Comparison of ENCODE assay signal across 8 mouse cellular contexts in the genomic region with DNA sequence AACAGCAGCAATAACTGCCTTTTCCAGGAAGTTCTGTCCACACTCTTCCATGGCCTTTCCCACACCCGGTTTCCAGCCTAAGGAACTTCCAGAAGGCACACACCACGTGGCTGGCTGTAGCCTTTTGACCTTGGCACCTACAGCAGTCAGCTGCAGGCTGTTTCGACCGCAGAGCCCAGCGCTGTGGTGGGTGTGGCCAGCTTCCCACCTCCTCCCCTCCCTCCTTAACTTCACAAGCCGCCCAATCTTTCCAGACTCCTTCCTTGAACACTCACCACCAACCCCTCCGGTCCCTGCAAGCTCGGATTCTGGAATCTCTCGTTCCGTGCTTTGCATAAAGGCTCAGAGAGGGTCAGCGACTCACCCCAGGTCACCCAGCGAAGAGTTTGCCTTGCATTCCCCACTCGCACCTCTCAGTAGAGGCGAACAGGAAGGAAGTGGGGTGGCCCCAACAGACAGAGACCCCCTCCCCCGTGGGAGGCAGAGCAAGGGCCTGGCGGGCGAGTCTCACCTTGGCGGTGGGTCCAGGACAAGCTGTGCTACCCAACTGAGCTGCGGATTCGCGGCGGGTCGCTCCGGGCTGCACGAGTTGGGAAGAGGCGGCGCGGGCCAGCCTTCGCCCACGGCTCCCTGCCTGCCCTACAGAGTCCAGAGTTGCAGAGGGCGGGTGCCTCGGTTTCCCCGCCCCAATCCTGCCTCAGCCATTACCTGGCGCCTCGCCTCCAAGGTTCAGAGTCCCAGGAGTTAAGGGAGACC. TPM values are rescaled to one million over a fixed set of nuclear protein-coding genes. Genes with fewer than 3 reads are reported as not detected.
A peak's percentile ranks its signal among the peaks of the same experiment; 100 is the strongest.
DNase-seq lines count a peak whose midpoint lies in the region; ATAC-seq lines count a peak whose summit lies in the region.

No protein-coding gene starts in this region.

- intact Hi-C loops in heart, postnatal 36 days (cut with DNase I) = no loop called here

- H3K4me2 ChIP-seq in embryonic facial prominence, embryonic 13.5 days = peak overlapping the region; percentile 79

- 1% methylated on average over 35 of the region's 35 CpGs for WGBS in embryonic facial prominence, embryonic 13.5 days

- DNase-seq in adrenal gland, adult 2 months = peak; percentile 69
- DNase-seq in adrenal gland, postnatal 4 days (ENCODE audit: low spot score in 2 of 2) = no peak
- DNase-seq in heart, postnatal 36 days = peak; percentile 26 to 36
- DNase-seq in kidney, postnatal 4 days = peak; percentile 59 to 71
- DNase-seq in spleen, postnatal 4 days (ENCODE audit: low spot score in 2 of 2) = peak; percentile 65 to 81
- no peak for DNase-seq in frontal cortex, postnatal 25 days (ENCODE audit: low spot score in 2 of 2)

- H3K36me3 ChIP-seq in embryonic facial prominence, embryonic 13.5 days = no peaks in the 10 kb centered on the region

- peak overlapping the region; percentile 44 for H3K4me3 ChIP-seq in embryonic facial prominence, embryonic 13.5 days

- peaks cover 31% of the 10 kb centered on the region for H3K27me3 ChIP-seq in embryonic facial prominence, embryonic 13.5 days

- H3K9ac ChIP-seq in embryonic facial prominence, embryonic 13.5 days = peak overlapping the region; percentile 68

- H3K27ac ChIP-seq in embryonic facial prominence, embryonic 13.5 days = no peak overlapping the region

- H3K4me1 ChIP-seq in embryonic facial prominence, embryonic 13.5 days = peaks cover 12% of the 10 kb centered on the region

- H3K9me3 ChIP-seq in embryonic facial prominence, embryonic 13.5 days = no peaks in the 10 kb centered on the region

- ATAC-seq in embryonic facial prominence, embryonic 13.5 days (ENCODE audit: insufficient number of reproducible peaks, insufficient read depth, low FRiP score, low TSS enrichment, low read depth) = 0 out of 2 replicates have a peak, but pooled peaks have one; percentile 38
- ATAC-seq in megakaryocyte progenitor cell, adult 5-6 weeks (replicated peaks; ENCODE audit: poor library complexity) = peak; percentile 51

RNA-seq across cellular contexts. Expression of a gene that starts 4.1 kb away (rescaled TPM):
- 10 to 100 TPM; 65.9 to 86.3 TPM for total RNA-seq in adrenal gland, adult 2 months (2021)
- polyA plus RNA-seq in adrenal gland, adult 2 months (2012; rRNA removed) = 93.2 and 189 TPM in 2 replicates
- 10 to 100 TPM; 12.9 to 13.0 TPM for total RNA-seq in adrenal gland, postnatal 4 days (2021)
- polyA plus RNA-seq in embryonic facial prominence, embryonic 13.5 days (2015; fragmentation: Nextera tagmentation; extraction: Ambion mirVana) = 9.2 and 10.7 TPM in 2 replicates
- 1 to 10 TPM; 1.6 to 2.3 TPM for total RNA-seq in heart, postnatal 36 days (2021)
- total RNA-seq in megakaryocyte progenitor cell, adult 5-6 weeks (2015) = 3.3 and 4.1 TPM in 2 replicates
- 2.9 and 5.3 TPM in 2 replicates for total RNA-seq in megakaryocyte progenitor cell, adult 5-6 weeks (2017)

RNA-seq across cellular contexts. Expression of a gene that starts 14.4 kb away (rescaled TPM):
- total RNA-seq in adrenal gland, adult 2 months (2021) = 10 to 100 TPM; 73.9 to 90.9 TPM
- polyA plus RNA-seq in adrenal gland, adult 2 months (2012; rRNA removed) = 157 and 159 TPM in 2 replicates
- total RNA-seq in adrenal gland, postnatal 4 days (2021) = 10 to 100 TPM; 74.2 to 78.4 TPM
- 175 and 194 TPM in 2 replicates for polyA plus RNA-seq in embryonic facial prominence, embryonic 13.5 days (2015; fragmentation: Nextera tagmentation; extraction: Ambion mirVana)
- total RNA-seq in heart, postnatal 36 days (2021) = 10 to 100 TPM; 37.1 to 37.8 TPM
- 106 and 124 TPM in 2 replicates for total RNA-seq in megakaryocyte progenitor cell, adult 5-6 weeks (2015)
- total RNA-seq in megakaryocyte progenitor cell, adult 5-6 weeks (2017) = 43.6 and 49.6 TPM in 2 replicates

RNA-seq across cellular contexts. Expression of a gene that starts 25.2 kb away (rescaled TPM):
- 10 to 100 TPM; 34.8 to 65.0 TPM for total RNA-seq in adrenal gland, adult 2 months (2021)
- polyA plus RNA-seq in adrenal gland, adult 2 months (2012; rRNA removed) = 75.3 and 79.6 TPM in 2 replicates
- total RNA-seq in adrenal gland, postnatal 4 days (2021) = 10 to 100 TPM; 55.8 to 62.3 TPM
- polyA plus RNA-seq in embryonic facial prominence, embryonic 13.5 days (2015; fragmentation: Nextera tagmentation; extraction: Ambion mirVana) = 71.9 and 75.9 TPM in 2 replicates
- total RNA-seq in heart, postnatal 36 days (2021) = 10 to 100 TPM; 48.3 to 52.6 TPM
- 21.8 and 25.4 TPM in 2 replicates for total RNA-seq in megakaryocyte progenitor cell, adult 5-6 weeks (2015)
- total RNA-seq in megakaryocyte progenitor cell, adult 5-6 weeks (2017) = 28.4 and 31.8 TPM in 2 replicates

RNA-seq across cellular contexts. Expression of a gene that starts 32.4 kb away (rescaled TPM):
- 1 to 10 TPM in 1 of 2 experiments, under 1 TPM in 1; 0.58 to 3.8 TPM for total RNA-seq in adrenal gland, adult 2 months (2021)
- polyA plus RNA-seq in adrenal gland, adult 2 months (2012; rRNA removed) = 1.1 and 1.8 TPM in 2 replicates
- total RNA-seq in adrenal gland, postnatal 4 days (2021) = 1 to 10 TPM in 1 of 2 experiments, under 1 TPM in 1; 0.81 to 1.6 TPM
- 0.76 and 3.6 TPM in 2 replicates for polyA plus RNA-seq in embryonic facial prominence, embryonic 13.5 days (2015; fragmentation: Nextera tagmentation; extraction: Ambion mirVana)
- 1 to 10 TPM; 7.3 to 8.8 TPM for total RNA-seq in heart, postnatal 36 days (2021)
- total RNA-seq in megakaryocyte progenitor cell, adult 5-6 weeks (2015) = not detected in 2 replicates
- total RNA-seq in megakaryocyte progenitor cell, adult 5-6 weeks (2017) = not detected in 2 replicates

RNA-seq across cellular contexts. Expression of a gene that starts 46.2 kb away (rescaled TPM):
- 10 to 100 TPM; 50.9 to 70.8 TPM for total RNA-seq in adrenal gland, adult 2 months (2021)
- polyA plus RNA-seq in adrenal gland, adult 2 months (2012; rRNA removed) = 52.6 and 65.2 TPM in 2 replicates
- total RNA-seq in adrenal gland, postnatal 4 days (2021) = 10 to 100 TPM; 37.4 to 39.2 TPM
- polyA plus RNA-seq in embryonic facial prominence, embryonic 13.5 days (2015; fragmentation: Nextera tagmentation; extraction: Ambion mirVana) = 35.5 and 40.9 TPM in 2 replicates
- total RNA-seq in heart, postnatal 36 days (2021) = 100 to 1,000 TPM; 103 to 106 TPM
- 10.1 and 12.0 TPM in 2 replicates for total RNA-seq in megakaryocyte progenitor cell, adult 5-6 weeks (2015)
- 20.8 and 24.0 TPM in 2 replicates for total RNA-seq in megakaryocyte progenitor cell, adult 5-6 weeks (2017)

Comparison
In these comparisons a context has a peak if more than half of its experiments do, and no peak if none do; other contexts are left out.
1. DNase-seq: peak in adrenal gland, adult 2 months (single experiment), heart, postnatal 36 days (2 of 2), kidney, postnatal 4 days (2 of 2) and spleen, postnatal 4 days (2 of 2); none in adrenal gland, postnatal 4 days (0 of 2) and frontal cortex, postnatal 25 days (0 of 2).
2. RNA of a gene that starts 4.1 kb away (total RNA-seq): 65.9 to 86.3 TPM in adrenal gland, adult 2 months; 12.9 to 13.0 TPM in adrenal gland, postnatal 4 days, 2.9 to 5.3 TPM in megakaryocyte progenitor cell, adult 5-6 weeks and 1.6 to 2.3 TPM in heart, postnatal 36 days; every median in the first group is over 4 times any median in the second.